Mouse (Mus musculus): ENCODE results near the gene Tbx3.

DNA sequence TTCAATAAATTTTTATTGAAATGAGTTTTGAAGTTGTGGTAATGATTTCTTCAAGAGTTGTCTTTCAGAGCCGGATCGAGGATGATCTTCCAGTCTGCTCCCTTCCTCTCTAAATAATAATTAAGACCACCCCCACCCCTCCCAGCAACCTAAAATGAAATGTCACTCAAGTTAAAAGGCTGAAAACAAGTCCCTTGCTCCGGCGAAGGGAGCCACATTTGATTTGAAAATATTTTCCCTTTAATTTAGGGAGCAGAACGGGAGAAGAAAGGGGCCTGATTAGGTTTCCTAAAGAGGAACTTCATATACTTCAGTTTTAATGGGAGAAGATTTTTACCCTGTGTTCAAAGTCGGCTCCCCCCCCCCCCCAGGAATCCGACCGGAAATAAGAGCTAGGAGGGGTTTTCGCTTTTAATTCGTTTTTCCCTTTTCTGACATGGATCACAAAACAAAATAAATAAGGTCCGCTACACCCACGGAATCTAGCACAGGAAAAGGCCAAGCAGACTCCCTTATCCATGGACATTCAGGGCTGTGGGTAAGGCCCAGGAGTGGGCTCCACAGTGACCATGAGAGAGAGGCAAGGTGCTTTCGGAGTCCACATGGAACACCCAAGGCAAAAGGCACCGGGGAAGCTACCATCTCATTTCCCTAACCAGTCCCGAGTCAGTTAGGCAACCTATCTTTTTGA, 14.4 kb downstream of the Tbx3 start:
- no peak for TF ChIP-seq ZNF384 (IDR thresholded peaks at IDR 0.05; ENCODE audit: low read depth, low read length)
- no peak for TF ChIP-seq HCFC1 (IDR thresholded peaks at IDR 0.05; ENCODE audit: borderline replicate concordance, insufficient read depth, low read length)
- no peak for TF ChIP-seq CHD2 (IDR thresholded peaks at IDR 0.05; ENCODE audit: low read depth, low read length)
